Mouse (Mus musculus) midbrain, postnatal 0 days (tissue): ENCODE measurements at regions not wholly inside any gene's neighbourhood (a gene's known extent, or its start where the extent isn't known, plus 50 kb on each side); places are given as distances from the start of the nearest gene placed in this dataset.

ENCODE experiments used
- ATAC-seq: fragments of 200-750 bp; cut with Nextera tagmentation; 2 replicates; pipeline ENCODE4 v1.8.0; 2017; ENCODE audit warnings: moderate number of reproducible peaks, mild to moderate bottlenecking, moderate TSS enrichment, moderate library complexity; ENCODE audit not compliant: low FRiP score
- DNase-seq: peaks from one replicate; pipeline ENCODE4 v3.0.0-alpha.2; 2015; ENCODE audit warnings: low spot score
- H3K27ac ChIP-seq: fragments of 300-500 bp; sonication (generic); 2 replicates; pipeline ENCODE4 v1.5.1; 2014; ENCODE audit warnings: low read depth, mild to moderate bottlenecking, low read length, mixed read lengths
- H3K27me3 ChIP-seq: fragments of 300-500 bp; sonication (generic); 2 replicates; pipeline ENCODE4 v1.6.1; 2014; ENCODE audit warnings: low read length, control low read depth, mixed read lengths; ENCODE audit not compliant: insufficient read depth
- H3K36me3 ChIP-seq: fragments of 300-500 bp; sonication (generic); 2 replicates; pipeline ENCODE4 v1.6.1; 2014; ENCODE audit warnings: low read length, control low read depth, mixed read lengths; ENCODE audit not compliant: insufficient read depth
- H3K4me1 ChIP-seq: fragments of 300-500 bp; sonication (generic); 2 replicates; pipeline ENCODE4 v1.6.1; 2014; ENCODE audit warnings: mild to moderate bottlenecking, control low read depth, antibody characterized with exemption, low read length, mixed read lengths; ENCODE audit not compliant: insufficient read depth
- H3K4me2 ChIP-seq: fragments of 300-500 bp; sonication (generic); 2 replicates; pipeline ENCODE4 v1.6.1; 2014; ENCODE audit warnings: low read depth, mild to moderate bottlenecking, low read length, mixed read lengths; ENCODE audit not compliant: poor library complexity, severe bottlenecking
- H3K4me3 ChIP-seq: fragments of 300-500 bp; sonication (generic); 2 replicates; pipeline ENCODE4 v1.5.1; 2014; ENCODE audit warnings: low read depth, mild to moderate bottlenecking, low read length, moderate library complexity
- H3K9ac ChIP-seq: fragments of 300-500 bp; sonication (generic); replicated peaks from 2 replicates; pipeline ENCODE4 v1.6.1; 2014; ENCODE audit warnings: mild to moderate bottlenecking, low read length, moderate library complexity, mixed read lengths; ENCODE audit not compliant: poor library complexity, severe bottlenecking
- H3K9me3 ChIP-seq: fragments of 300-500 bp; sonication (generic); 2 replicates; pipeline ENCODE4 v1.6.1; 2016; ENCODE audit warnings: low read length, control low read depth
- CTCF ChIP-seq: IDR thresholded peaks from 2 replicates; pipeline ENCODE4 v1.5.1; 2016; ENCODE audit warnings: antibody characterized with exemption, mild to moderate bottlenecking
- WGBS: fragments of 180-500 bp; shearing (Covaris S2); extraction: QIAGEN DNeasy Blood & Tissue Kit; methylation state at CpG from one replicate; pipeline ENCODE4 v1.1.7; 2014; 5-methylcytosine and 5-hydroxymethylcytosine counted together

DNA sequence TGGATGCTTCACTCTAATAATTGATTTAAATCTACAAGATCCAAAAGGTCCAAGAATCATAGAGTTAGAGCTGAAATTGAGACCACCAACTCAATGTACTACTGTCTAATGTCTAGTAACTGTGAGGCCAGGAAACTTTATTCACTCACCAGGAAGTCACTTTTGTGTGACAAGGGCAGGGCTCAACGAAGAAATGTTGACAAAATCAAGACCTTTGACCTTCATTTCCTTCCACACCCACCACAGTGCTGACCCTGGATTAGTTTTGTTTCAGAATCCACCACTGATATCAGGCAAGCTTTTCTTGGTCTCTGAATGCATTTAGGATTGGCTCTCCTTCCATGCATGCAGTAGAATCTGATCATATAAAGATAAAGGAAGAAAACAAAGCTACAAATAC, 487.5 kb upstream of the Gm26657 start:
- H3K36me3 ChIP-seq: no peaks in the 10 kb centered on the region
- H3K4me2 ChIP-seq: no peak overlapping the region
- H3K9ac ChIP-seq: no peak overlapping the region
- H3K4me3 ChIP-seq: no peak overlapping the region
- no peak for ATAC-seq
- no peak for TF ChIP-seq CTCF
- H3K27me3 ChIP-seq: no peaks in the 10 kb centered on the region
- no peaks in the 10 kb centered on the region for H3K9me3 ChIP-seq
- no peak overlapping the region for H3K27ac ChIP-seq
- WGBS: 53% methylated on average over 1 of the region's 1 CpGs
- no peak for DNase-seq
- H3K4me1 ChIP-seq: no peaks in the 10 kb centered on the region

DNA sequence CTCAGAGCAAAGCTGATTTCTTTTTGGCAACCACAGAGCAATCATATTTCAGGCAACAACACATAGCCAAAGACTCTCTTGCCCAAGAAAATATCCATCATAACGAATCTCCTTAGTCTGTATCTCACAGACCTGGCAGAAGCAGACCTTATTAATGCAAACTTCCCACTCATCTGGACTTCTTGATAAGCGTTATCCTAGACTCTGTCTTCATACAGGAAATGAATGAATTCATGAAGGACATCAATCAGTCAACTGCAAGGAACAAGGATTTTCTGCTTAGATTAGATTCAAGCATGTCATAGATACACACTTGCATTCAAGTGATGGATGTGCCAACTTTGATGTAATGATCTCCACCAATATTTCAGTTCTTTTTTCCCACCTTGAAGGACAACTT, 488.1 kb upstream of the Gm26657 start:
- Histone ChIP-seq H3K4me3 (no peak overlapping the region), H3K4me1 (no peaks in the 10 kb centered on the region), H3K27me3 (no peaks in the 10 kb centered on the region), H3K36me3 (no peaks in the 10 kb centered on the region), H3K9ac (no peak overlapping the region), H3K9me3 (no peaks in the 10 kb centered on the region), H3K4me2 (no peak overlapping the region), H3K27ac (no peak overlapping the region)
- 84% methylated on average over 2 of the region's 2 CpGs for WGBS
- ATAC-seq (no peak), DNase-seq (no peak)
- no peak for TF ChIP-seq CTCF

GRCm38 (mm10) chr4:56250611-56251010, 489.3 kb upstream of the Gm26657 start:
- H3K27me3 ChIP-seq: no peaks in the 10 kb centered on the region
- H3K4me2 ChIP-seq: no peak overlapping the region
- H3K36me3 ChIP-seq: no peaks in the 10 kb centered on the region
- no peak for TF ChIP-seq CTCF
- DNase-seq: no peak
- no peak overlapping the region for H3K27ac ChIP-seq
- WGBS: 88% methylated on average over 2 of the region's 2 CpGs
- no peaks in the 10 kb centered on the region for H3K4me1 ChIP-seq
- no peak overlapping the region for H3K9ac ChIP-seq
- ATAC-seq: no peak
- H3K4me3 ChIP-seq: no peak overlapping the region
- H3K9me3 ChIP-seq: no peaks in the 10 kb centered on the region

- Histone ChIP-seq H3K27me3 (no peaks in the 10 kb centered on the region), H3K36me3 (no peaks in the 10 kb centered on the region), H3K9me3 (no peaks in the 10 kb centered on the region), H3K27ac (no peak overlapping the region), H3K4me1 (no peaks in the 10 kb centered on the region), H3K4me2 (no peak overlapping the region), H3K9ac (no peak overlapping the region), H3K4me3 (no peak overlapping the region)
- DNase-seq: no peak
- no peak for ATAC-seq
- WGBS: 89% methylated on average over 6 of the region's 6 CpGs
- TF ChIP-seq CTCF: no peak
Observed at GRCm38 (mm10) chr4:56243863-56244262, 496.0 kb upstream of the Gm26657 start.

GRCm38 (mm10) chr4:56238496-56239488, 501.1 kb upstream of the Gm26657 start:
- Histone ChIP-seq H3K36me3 (no peaks in the 10 kb centered on the region), H3K9me3 (no peaks in the 10 kb centered on the region), H3K9ac (no peak overlapping the region), H3K4me2 (no peak overlapping the region), H3K27ac (no peak overlapping the region), H3K27me3 (no peaks in the 10 kb centered on the region), H3K4me1 (no peaks in the 10 kb centered on the region), H3K4me3 (no peak overlapping the region)
- WGBS: 76% methylated on average over 4 of the region's 4 CpGs
- DNase-seq (no peak), ATAC-seq (no peak)
- no peak for TF ChIP-seq CTCF

DNA sequence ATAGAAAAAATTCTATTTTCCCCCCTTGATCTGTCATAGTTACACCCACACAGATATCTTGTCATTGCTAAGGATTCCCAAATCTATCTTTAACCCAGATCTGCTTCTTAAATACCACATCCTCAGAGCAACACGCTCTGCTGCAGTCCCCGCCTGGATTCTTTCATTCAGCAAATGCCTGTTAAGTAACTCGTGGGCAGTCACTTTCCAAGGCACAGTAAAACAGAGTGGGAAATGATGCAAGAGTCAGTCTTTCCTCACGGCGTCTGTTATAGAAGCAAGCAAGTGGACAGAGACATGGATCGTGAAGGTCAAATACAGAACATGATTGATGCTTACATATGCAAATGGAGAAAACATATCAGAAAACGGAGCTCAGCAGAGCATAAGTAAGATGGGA, 508.5 kb upstream of the Gm26657 start:
- no peak for ATAC-seq
- H3K36me3 ChIP-seq: no peaks in the 10 kb centered on the region
- no peak for TF ChIP-seq CTCF
- H3K4me1 ChIP-seq: no peaks in the 10 kb centered on the region
- no peaks in the 10 kb centered on the region for H3K9me3 ChIP-seq
- 83% methylated on average over 7 of the region's 7 CpGs for WGBS
- no peak overlapping the region for H3K9ac ChIP-seq
- H3K4me2 ChIP-seq: no peak overlapping the region
- DNase-seq: no peak
- no peak overlapping the region for H3K4me3 ChIP-seq
- H3K27me3 ChIP-seq: no peaks in the 10 kb centered on the region
- H3K27ac ChIP-seq: no peak overlapping the region
